Mouse (Mus musculus) stomach, embryonic 16.5 days (tissue): ENCODE data around the gene Fam149a. TPM values are rescaled to one million over a fixed set of nuclear protein-coding genes. Genes with fewer than 3 reads are reported as not detected.

Experiments used
- polyA plus RNA-seq: library from polyadenylated mRNA; unstranded; fragments of >200 nt; fragmentation: Nextera tagmentation; extraction: Ambion mirVana; gene quantifications from 2 replicates; pipeline ENCODE4 v1.2.1, GENCODE M21; 2015

The Fam149a gene
- polyA plus RNA-seq, 1 experiment from 2014 or later, result 16.7 TPM

Other genes with a start within 250 kb of the Fam149a start
- gene F11, start 120.3 kb downstream of the Fam149a start, polyA plus RNA-seq, result 1.5 and 1.6 TPM in 2 replicates
- 0.29 and 0.48 TPM in 2 replicates for gene Klkb1, start 87.4 kb downstream of the Fam149a start, polyA plus RNA-seq
- 0.96 and 1.0 TPM in 2 replicates for gene Gm45753, start 73.8 kb downstream of the Fam149a start, polyA plus RNA-seq
- gene Cyp4v3, start 49.1 kb downstream of the Fam149a start, polyA plus RNA-seq, result 5.6 and 5.7 TPM in 2 replicates
- gene Tlr3, start 28.8 kb upstream of the Fam149a start, polyA plus RNA-seq, result 3.3 and 3.9 TPM in 2 replicates
- 27.2 and 28.3 TPM in 2 replicates for gene Sorbs2, start 125.5 kb upstream of the Fam149a start, polyA plus RNA-seq